Mouse (Mus musculus) hindbrain, embryonic 15.5 days (tissue): ENCODE results near the gene Lgr5. TPM values are rescaled to one million over a fixed set of nuclear protein-coding genes. Genes with fewer than 3 reads are reported as not detected.

Source experiments
- ATAC-seq: fragments of 200-750 bp; cut with Nextera tagmentation; 2 replicates; pipeline ENCODE4 v1.8.0; 2017; ENCODE audit warnings: low read depth, moderate number of reproducible peaks, moderate TSS enrichment; ENCODE audit not compliant: low FRiP score
- H3K27ac ChIP-seq: fragments of 300-500 bp; sonication (generic); replicated peaks from 2 replicates; pipeline ENCODE4 v1.5.1; 2015; ENCODE audit warnings: mild to moderate bottlenecking, inconsistent platforms
- H3K27me3 ChIP-seq: fragments of 300-500 bp; sonication (generic); 2 replicates; pipeline ENCODE4 v1.6.1; 2015; ENCODE audit warnings: control low read depth, inconsistent platforms
- H3K36me3 ChIP-seq: fragments of 300-500 bp; sonication (generic); 2 replicates; pipeline ENCODE4 v1.6.1; 2015; ENCODE audit warnings: control low read depth, inconsistent platforms
- H3K4me1 ChIP-seq: fragments of 300-500 bp; sonication (generic); replicated peaks from 2 replicates; pipeline ENCODE4 v1.6.1; 2015; ENCODE audit warnings: control low read depth, inconsistent platforms
- H3K4me2 ChIP-seq: fragments of 300-500 bp; sonication (generic); 2 replicates; pipeline ENCODE4 v1.6.1; 2015; ENCODE audit warnings: moderate library complexity, mild to moderate bottlenecking, inconsistent platforms
- H3K4me3 ChIP-seq: fragments of 300-500 bp; sonication (generic); 2 replicates; pipeline ENCODE4 v1.5.1; 2015; ENCODE audit warnings: mild to moderate bottlenecking, inconsistent platforms
- H3K9ac ChIP-seq: fragments of 300-500 bp; sonication (generic); 2 replicates; pipeline ENCODE4 v1.6.1; 2015; ENCODE audit warnings: inconsistent platforms
- H3K9me3 ChIP-seq: fragments of 300-500 bp; sonication (generic); 2 replicates; pipeline ENCODE4 v1.6.1; 2016; ENCODE audit warnings: control low read depth, inconsistent platforms
- WGBS: fragments of 180-500 bp; shearing (Covaris S2); methylation state at CpG from one replicate; pipeline ENCODE4 v1.1.7; 2015; 5-methylcytosine and 5-hydroxymethylcytosine counted together
- polyA plus RNA-seq: library from polyadenylated mRNA; unstranded; fragments of >200 nt; fragmentation: Nextera tagmentation; extraction: Ambion mirVana; gene quantifications from 2 replicates; pipeline ENCODE4 v1.2.1, GENCODE M21; 2015

Gene Lgr5
- polyA plus RNA-seq, 1 experiment from 2014 or later = 2.6 TPM

- H3K9me3 ChIP-seq = no peaks in the 10 kb centered on the region
Observed at GRCm38 (mm10) chr10:115491803-115492510, 95.6 kb downstream of the Lgr5 start.

GRCm38 (mm10) chr10:115485602-115486001 lies 102.0 kb downstream of the Lgr5 start:
- no peak overlapping the region for H3K4me3 ChIP-seq
- WGBS = 78% methylated on average over 2 of the region's 2 CpGs
- H3K4me2 ChIP-seq = no peak overlapping the region
- H3K27me3 ChIP-seq = no peaks in the 10 kb centered on the region
- no peaks in the 10 kb centered on the region for H3K36me3 ChIP-seq
- H3K27ac ChIP-seq = no peak overlapping the region
- no peak for ATAC-seq
- H3K9me3 ChIP-seq = no peaks in the 10 kb centered on the region
- no peaks in the 10 kb centered on the region for H3K4me1 ChIP-seq
- H3K9ac ChIP-seq = no peak overlapping the region

More at GRCm38 (mm10) chr10:115491803-115492510, 95.6 kb downstream of the Lgr5 start:
- no peaks in the 10 kb centered on the region for H3K36me3 ChIP-seq
- H3K27me3 ChIP-seq = no peaks in the 10 kb centered on the region
- H3K4me2 ChIP-seq = no peak overlapping the region
- WGBS = 92% methylated on average over 7 of the region's 7 CpGs
- no peak overlapping the region for H3K27ac ChIP-seq
- ATAC-seq = no peak
- H3K4me1 ChIP-seq = peaks cover 14% of the 10 kb centered on the region
- H3K4me3 ChIP-seq = no peak overlapping the region
- H3K9ac ChIP-seq = no peak overlapping the region

GRCm38 (mm10) chr10:115484660-115485059 lies 102.9 kb downstream of the Lgr5 start:
- H3K27ac ChIP-seq = no peak overlapping the region

GRCm38 (mm10) chr10:115478441-115479141 lies 109.0 kb downstream of the Lgr5 start:
- 10% methylated on average over 20 of the region's 20 CpGs for WGBS
- Histone ChIP-seq H3K4me3 (peak overlapping the region; percentile 26), H3K4me1 (peaks cover 12% of the 10 kb centered on the region), H3K36me3 (no peaks in the 10 kb centered on the region), H3K4me2 (peak overlapping the region; percentile 53), H3K9me3 (no peaks in the 10 kb centered on the region), H3K27ac (peak overlapping the region; percentile 42), H3K27me3 (no peaks in the 10 kb centered on the region), H3K9ac (0 out of 2 replicates have a peak overlapping the region, but pooled peaks have one; percentile 26)
- ATAC-seq = peak; percentile 80

More at GRCm38 (mm10) chr10:115484660-115485059, 102.9 kb downstream of the Lgr5 start:
- ATAC-seq = no peak
- Histone ChIP-seq H3K36me3 (no peaks in the 10 kb centered on the region), H3K4me1 (no peaks in the 10 kb centered on the region), H3K9ac (no peak overlapping the region), H3K4me2 (no peak overlapping the region), H3K9me3 (no peaks in the 10 kb centered on the region), H3K4me3 (no peak overlapping the region), H3K27me3 (no peaks in the 10 kb centered on the region)
- 77% methylated on average over 3 of the region's 3 CpGs for WGBS

GRCm38 (mm10) chr10:115476506-115476905 lies 111.1 kb downstream of the Lgr5 start:
- H3K9ac ChIP-seq = no peak overlapping the region
- H3K27ac ChIP-seq = no peak overlapping the region
- H3K4me2 ChIP-seq = no peak overlapping the region
- H3K9me3 ChIP-seq = no peaks in the 10 kb centered on the region
- peaks cover 12% of the 10 kb centered on the region for H3K4me1 ChIP-seq
- H3K27me3 ChIP-seq = no peaks in the 10 kb centered on the region
- 91% methylated on average over 9 of the region's 9 CpGs for WGBS
- no peak for ATAC-seq
- no peak overlapping the region for H3K4me3 ChIP-seq
- H3K36me3 ChIP-seq = no peaks in the 10 kb centered on the region

- Histone ChIP-seq H3K4me1 (peaks cover 12% of the 10 kb centered on the region), H3K36me3 (no peaks in the 10 kb centered on the region)
- no peak for ATAC-seq
Observed at GRCm38 (mm10) chr10:115475000-115475550, 112.5 kb downstream of the Lgr5 start.

GRCm38 (mm10) chr10:115473213-115473961 lies 114.2 kb downstream of the Lgr5 start:
- Histone ChIP-seq H3K4me2 (no peak overlapping the region), H3K4me3 (no peak overlapping the region), H3K27ac (no peak overlapping the region), H3K9ac (no peak overlapping the region), H3K27me3 (no peaks in the 10 kb centered on the region), H3K4me1 (peaks cover 8% of the 10 kb centered on the region), H3K9me3 (no peaks in the 10 kb centered on the region), H3K36me3 (no peaks in the 10 kb centered on the region)
- 69% methylated on average over 6 of the region's 6 CpGs for WGBS
- no peak for ATAC-seq

More at GRCm38 (mm10) chr10:115475000-115475550, 112.5 kb downstream of the Lgr5 start:
- Histone ChIP-seq H3K9ac (no peak overlapping the region), H3K4me3 (no peak overlapping the region), H3K4me2 (no peak overlapping the region), H3K9me3 (no peaks in the 10 kb centered on the region), H3K27ac (no peak overlapping the region), H3K27me3 (no peaks in the 10 kb centered on the region)
- 42% methylated on average over 7 of the region's 7 CpGs for WGBS

GRCm38 (mm10) chr10:115470621-115471334 lies 116.8 kb downstream of the Lgr5 start:
- Histone ChIP-seq H3K4me1 (0 out of 2 replicates have a peak, but pooled peaks cover 5% of the 10 kb centered on the region), H3K9ac (peak overlapping the region; percentile 32; the same call in 1 of the 2 replicates), H3K4me3 (peak overlapping the region; percentile 35), H3K36me3 (no peaks in the 10 kb centered on the region), H3K27me3 (no peaks in the 10 kb centered on the region), H3K27ac (peak overlapping the region; percentile 58), H3K9me3 (no peaks in the 10 kb centered on the region), H3K4me2 (peak overlapping the region; percentile 48)
- peak; percentile 62; the same call in 1 of the 2 replicates for ATAC-seq
- 37% methylated on average over 17 of the region's 17 CpGs for WGBS

- H3K27ac ChIP-seq = no peak overlapping the region
Observed at GRCm38 (mm10) chr10:115469040-115469439, 118.5 kb downstream of the Lgr5 start.

GRCm38 (mm10) chr10:115468632-115469031 lies 118.9 kb downstream of the Lgr5 start:
- H3K9me3 ChIP-seq = no peaks in the 10 kb centered on the region
- 0 out of 2 replicates have a peak overlapping the region, but pooled peaks have one; percentile 10 for H3K27ac ChIP-seq
- H3K4me2 ChIP-seq = no peak overlapping the region
- no peaks in the 10 kb centered on the region for H3K36me3 ChIP-seq
- H3K4me3 ChIP-seq = no peak overlapping the region
- 32% methylated on average over 7 of the region's 7 CpGs for WGBS
- no peaks in the 10 kb centered on the region for H3K27me3 ChIP-seq
- H3K9ac ChIP-seq = no peak overlapping the region
- no peak; the same call in 1 of the 2 replicates for ATAC-seq
- 0 out of 2 replicates have a peak, but pooled peaks cover 5% of the 10 kb centered on the region for H3K4me1 ChIP-seq

More at GRCm38 (mm10) chr10:115469040-115469439, 118.5 kb downstream of the Lgr5 start:
- 13% methylated on average over 7 of the region's 7 CpGs for WGBS
- Histone ChIP-seq H3K9ac (no peak overlapping the region), H3K4me3 (no peak overlapping the region), H3K4me1 (0 out of 2 replicates have a peak, but pooled peaks cover 5% of the 10 kb centered on the region), H3K36me3 (no peaks in the 10 kb centered on the region), H3K9me3 (no peaks in the 10 kb centered on the region), H3K4me2 (no peak overlapping the region), H3K27me3 (no peaks in the 10 kb centered on the region)
- peak; percentile 93 for ATAC-seq

GRCm38 (mm10) chr10:115467985-115468384 lies 119.6 kb downstream of the Lgr5 start:
- no peak overlapping the region for H3K27ac ChIP-seq
- no peak overlapping the region for H3K4me3 ChIP-seq
- no peak overlapping the region for H3K4me2 ChIP-seq
- no peaks in the 10 kb centered on the region for H3K36me3 ChIP-seq
- ATAC-seq = no peak
- no peaks in the 10 kb centered on the region for H3K9me3 ChIP-seq
- 82% methylated on average over 8 of the region's 8 CpGs for WGBS
- H3K27me3 ChIP-seq = no peaks in the 10 kb centered on the region
- no peak overlapping the region for H3K9ac ChIP-seq
- 0 out of 2 replicates have a peak, but pooled peaks cover 5% of the 10 kb centered on the region for H3K4me1 ChIP-seq
